Mouse (Mus musculus): ENCODE data around the gene Pmp22.

GRCm38 (mm10) chr11:63129375-63129774 lies 593 bp downstream of the Pmp22 start:
- TF ChIP-seq CTCF (IDR thresholded peaks at IDR 0.05; ENCODE audit: low read depth, low read length): no peak
- no peak for TF ChIP-seq GATA1 (IDR thresholded peaks at IDR 0.05; ENCODE audit: borderline replicate concordance, low read length)

All from G1E (cell line).